Mouse (Mus musculus) heart, postnatal 25 days (tissue): ENCODE data around the gene Acvrl1. TPM values are rescaled to one million over a fixed set of nuclear protein-coding genes. Genes with fewer than 3 reads are reported as not detected.

Experiments used
- DNase-seq: peaks from one replicate; pipeline ENCODE4 v3.0.0; 2022; ENCODE audit warnings: low spot score
- intact Hi-C: fragments of 180-260 bp; cut with DNase I; formaldehyde crosslinking; loops from one replicate; pipeline ENCODE4 v1.15.1; 2025
- total RNA-seq, 2 experiments: library from RNA; stranded (reverse); gene quantifications; 2 replicates each; pipeline ENCODE4 v1.2.3; 2021

The Acvrl1 gene
- total RNA-seq, 2 experiments from 2014 or later, result 23.2 to 31.5 TPM

DNA sequence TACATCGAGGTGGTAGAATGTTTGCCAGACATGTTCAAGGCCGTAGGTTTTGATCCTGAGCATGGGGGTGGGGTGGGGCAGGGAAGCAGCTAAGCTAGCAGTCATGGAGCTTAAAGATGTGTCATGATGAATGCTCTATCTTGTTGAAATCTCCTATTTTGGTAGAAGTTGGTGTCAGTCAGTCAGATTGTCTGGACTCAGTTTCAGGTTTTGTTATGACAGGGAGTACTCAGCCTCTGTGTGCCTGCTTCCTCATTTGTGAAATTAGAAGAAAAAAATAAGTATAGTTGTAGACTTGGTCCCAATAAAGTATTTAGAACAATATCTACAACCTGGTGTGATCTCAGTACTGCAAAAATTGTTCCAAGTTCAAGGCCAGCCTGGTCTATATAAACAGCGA lies 10.4 kb downstream of the Acvrl1 start:
- no peak for DNase-seq
- intact Hi-C loops, result no loop called here

DNA sequence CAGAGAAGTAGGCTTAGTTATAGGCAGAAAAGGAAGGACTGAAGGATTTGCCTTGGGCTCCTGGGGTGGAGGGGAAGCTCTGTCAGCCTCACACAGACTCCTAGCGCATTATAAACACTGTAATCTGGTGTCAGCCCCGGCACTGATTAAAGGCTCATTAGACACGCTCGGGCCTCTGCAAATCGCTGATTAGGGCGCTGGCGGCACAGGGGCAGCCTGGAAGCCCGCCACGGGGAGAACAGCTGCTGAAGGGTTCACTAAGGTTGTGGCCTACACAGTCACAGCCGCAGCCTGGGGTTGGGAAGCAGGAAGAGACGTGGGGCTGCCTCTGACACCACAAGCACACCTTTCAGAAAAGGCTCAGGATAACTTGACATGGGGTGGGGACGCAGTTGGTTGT lies 11.6 kb downstream of the Acvrl1 start:
- intact Hi-C loops, result no loop called here
- DNase-seq, result no peak

DNA sequence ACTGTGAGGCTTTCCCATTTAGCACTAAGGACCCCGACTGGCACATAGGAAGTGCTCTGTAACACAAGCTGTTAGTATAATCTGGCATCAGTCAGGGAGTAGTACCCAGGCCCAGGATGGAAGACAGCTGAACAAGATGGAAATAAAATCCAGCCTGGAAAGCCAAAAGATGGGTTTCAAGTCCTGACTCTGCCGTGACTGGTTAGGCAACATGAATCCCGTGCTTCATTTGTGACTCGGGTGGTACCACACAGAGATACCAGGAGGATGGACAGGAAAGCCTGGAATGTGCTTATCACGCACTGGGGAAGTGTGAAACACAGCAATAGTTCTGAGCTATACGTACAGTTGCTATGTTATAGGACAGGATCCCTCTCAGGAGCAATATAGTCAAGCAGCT lies 12.3 kb downstream of the Acvrl1 start:
- no peak for DNase-seq
- intact Hi-C loops, result no loop called here

DNA sequence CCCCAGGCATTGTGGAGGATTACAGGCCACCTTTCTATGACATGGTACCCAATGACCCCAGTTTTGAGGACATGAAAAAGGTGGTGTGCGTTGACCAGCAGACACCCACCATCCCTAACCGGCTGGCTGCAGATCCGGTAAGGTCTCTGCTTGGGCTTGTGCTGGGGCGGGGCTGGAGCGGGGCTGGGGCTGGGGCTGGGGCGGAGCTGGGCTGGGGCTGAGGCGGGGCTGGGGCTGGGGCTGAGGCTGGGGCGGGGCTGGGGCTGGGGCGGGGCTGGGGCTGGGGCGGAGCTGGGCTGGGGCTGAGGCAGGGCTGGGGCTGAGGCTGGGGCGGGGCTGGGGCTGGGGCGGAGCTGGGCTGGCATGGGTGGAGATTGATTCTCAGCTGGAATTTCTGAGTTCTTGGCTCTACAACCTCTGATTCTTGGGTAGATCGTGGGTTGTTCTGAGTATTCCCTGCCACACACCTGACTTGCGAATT lies 12.8 kb downstream of the Acvrl1 start:
- intact Hi-C loops, result no loop called here
- no peak for DNase-seq

DNA sequence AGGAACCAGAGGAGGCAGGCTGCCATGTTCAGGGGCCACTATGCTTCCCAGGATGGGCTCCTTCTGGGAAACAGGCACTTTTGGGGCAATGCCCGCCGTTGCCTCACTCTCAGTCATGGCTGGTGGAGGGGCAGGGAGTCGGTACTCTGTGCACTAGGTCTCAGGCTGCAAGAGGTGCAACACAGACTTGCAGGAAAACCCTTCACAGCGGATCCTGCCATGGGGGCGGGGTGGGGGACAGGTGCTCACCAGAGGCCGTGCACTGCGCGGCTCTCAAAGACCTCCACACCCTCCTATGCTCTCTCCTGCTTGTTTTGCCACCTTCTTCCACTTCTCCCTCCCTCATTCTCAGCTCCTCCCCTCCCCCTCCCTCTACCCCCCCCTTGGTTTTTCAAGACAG lies 14.3 kb downstream of the Acvrl1 start:
- DNase-seq, result no peak
- intact Hi-C loops, result no loop called here

DNA sequence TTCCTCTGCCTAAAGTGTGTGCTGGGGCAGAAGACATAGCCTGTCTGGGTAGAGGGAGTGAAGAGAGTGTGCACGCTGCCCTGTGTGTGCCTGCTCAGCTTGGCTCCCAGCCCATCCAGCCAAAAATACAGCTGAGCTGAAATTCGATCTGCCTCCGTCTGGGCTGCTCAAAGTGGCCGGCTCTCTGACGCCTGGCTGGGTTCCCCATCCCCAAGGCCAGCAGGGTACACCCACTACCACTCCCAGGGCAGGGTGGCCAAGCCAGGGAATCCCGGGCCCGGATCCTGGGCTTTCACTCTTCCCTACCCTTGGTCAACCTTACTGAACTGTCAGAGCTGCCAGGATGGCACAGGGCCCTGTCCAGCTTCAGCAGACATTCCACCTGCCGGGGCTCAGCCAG lies 15.2 kb downstream of the Acvrl1 start:
- peak; percentile 64 for DNase-seq
- intact Hi-C loops, result no loop called here

DNA sequence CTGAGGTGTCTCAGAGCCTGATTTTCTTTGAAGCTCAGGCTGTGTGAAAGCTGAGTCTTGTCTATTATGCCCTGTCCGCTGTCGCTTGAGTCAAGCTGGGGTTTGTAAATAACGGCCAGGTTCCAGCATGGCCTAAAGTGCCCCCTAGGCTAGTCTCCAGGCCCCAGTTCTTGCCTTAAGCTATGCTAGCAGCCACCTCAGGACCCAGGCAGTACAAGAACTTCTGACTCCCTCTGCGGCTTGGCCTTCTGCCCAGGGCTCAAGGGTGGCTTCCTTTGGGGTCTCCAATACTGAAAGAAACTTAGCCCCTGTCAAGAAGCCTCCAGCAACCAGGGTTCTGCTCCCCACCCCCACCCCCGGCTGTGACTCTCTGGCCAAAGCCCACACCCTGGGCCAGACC lies 15.9 kb downstream of the Acvrl1 start:
- intact Hi-C loops, result loop anchor here (2.0 kb wide), 1 partner anchor 25 kb away; no protein-coding TSS in a partner anchor
- no peak for DNase-seq

DNA sequence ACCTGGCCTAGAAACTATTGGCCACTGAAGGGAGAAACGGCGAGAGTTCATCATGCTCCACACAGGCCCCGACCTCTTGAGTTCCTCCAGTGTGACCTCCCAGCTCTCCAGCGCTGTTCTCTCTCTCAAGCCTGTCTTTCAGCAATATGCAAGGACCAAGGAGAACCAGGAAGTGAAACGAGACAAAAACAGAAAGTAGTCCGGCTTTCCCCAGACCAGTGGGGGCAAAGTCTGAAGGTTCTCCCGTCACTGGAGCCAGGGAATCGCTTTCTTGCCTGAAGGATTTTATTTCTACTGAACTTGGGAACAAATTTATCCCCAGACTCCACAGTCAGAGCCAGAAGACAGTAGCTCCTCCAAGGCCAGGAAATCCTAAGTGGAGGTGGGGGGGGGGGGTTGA lies 16.5 kb downstream of the Acvrl1 start:
- DNase-seq, result no peak
- intact Hi-C loops, result loop anchor here (2.0 kb wide), 1 partner anchor 26 kb away; no protein-coding TSS in a partner anchor

DNA sequence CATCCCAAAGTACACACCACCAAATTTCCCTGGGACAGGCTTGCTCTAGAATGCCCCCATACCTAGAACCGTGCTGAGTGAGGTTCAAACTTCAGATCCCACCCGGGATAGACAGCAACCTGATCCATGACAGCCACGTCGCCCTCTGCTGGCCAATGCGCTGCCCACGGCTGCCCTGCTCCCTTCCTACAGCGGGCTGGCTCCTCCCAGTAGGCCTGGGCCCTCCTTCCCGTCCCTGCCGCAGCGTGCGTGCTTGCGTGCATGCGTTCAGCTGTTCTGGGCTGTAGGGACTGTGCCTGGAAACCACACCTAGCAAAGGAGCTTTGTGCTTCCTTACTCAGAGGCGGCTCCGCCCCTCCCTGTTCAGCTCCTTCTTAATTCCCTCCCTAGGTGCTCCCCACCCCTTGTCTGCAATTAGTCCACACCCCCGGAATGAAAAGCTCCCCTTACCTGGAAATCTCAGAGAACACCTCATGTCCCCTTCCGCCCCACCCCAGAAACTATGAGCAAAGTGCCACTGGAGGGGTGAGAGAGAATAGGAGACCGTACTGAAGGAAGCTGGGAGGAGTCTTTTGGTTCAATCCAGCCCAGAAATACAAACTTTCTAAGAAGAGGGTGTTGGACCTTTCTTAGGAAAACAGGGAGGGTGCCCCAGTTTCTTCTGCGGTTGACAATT lies 17.2 kb downstream of the Acvrl1 start:
- DNase-seq, result peak; percentile 94
- intact Hi-C loops, result loop anchor here (2.0 kb wide), 2 partner anchors 27 to 29 kb away; partner anchors contain the start of gene Acvr1b

DNA sequence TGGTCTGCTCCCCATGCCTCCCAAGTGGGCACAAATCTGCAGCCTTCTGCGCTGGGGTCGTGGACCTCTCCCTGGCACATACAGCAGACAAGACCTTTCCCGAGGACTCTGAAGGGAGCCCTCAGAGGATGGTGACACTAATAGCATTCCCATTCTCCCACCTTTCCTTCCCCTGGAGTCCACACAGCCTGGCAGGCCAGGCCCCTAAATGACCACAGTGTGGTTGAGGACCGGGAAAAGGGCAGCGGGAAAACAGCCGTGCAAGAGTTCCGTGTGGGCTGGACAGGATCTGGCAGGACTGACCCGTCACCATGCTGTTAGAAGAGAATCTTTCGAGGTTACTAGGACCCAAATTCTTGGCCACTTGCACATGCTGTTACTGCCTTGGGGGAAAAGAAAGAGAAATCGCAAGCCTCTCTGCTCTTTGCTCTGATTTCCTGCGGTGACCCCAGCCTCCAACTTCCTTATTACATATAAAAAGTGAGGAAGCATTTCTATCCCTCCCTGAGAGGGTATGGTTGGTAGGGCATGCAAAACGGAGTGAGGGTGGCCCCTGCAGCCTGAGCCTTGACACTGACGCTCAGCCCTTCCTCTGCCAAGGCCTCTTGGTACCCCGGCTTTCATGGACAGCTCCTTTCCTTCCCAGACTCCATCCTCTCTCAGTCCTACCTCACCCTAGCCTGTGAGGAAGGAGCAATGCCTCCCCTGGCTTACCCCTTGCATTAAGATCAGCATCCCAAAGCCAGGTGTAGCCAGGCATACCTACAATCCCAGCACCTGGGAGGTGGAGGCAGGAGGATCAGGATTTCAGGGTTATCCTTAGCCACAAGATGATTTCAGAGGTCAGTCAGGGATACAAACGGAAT lies 18.0 kb downstream of the Acvrl1 start:
- intact Hi-C loops, result loop anchor here (2.0 kb wide), 1 partner anchor 28 kb away; the partner anchor contains the start of gene Acvr1b

DNA sequence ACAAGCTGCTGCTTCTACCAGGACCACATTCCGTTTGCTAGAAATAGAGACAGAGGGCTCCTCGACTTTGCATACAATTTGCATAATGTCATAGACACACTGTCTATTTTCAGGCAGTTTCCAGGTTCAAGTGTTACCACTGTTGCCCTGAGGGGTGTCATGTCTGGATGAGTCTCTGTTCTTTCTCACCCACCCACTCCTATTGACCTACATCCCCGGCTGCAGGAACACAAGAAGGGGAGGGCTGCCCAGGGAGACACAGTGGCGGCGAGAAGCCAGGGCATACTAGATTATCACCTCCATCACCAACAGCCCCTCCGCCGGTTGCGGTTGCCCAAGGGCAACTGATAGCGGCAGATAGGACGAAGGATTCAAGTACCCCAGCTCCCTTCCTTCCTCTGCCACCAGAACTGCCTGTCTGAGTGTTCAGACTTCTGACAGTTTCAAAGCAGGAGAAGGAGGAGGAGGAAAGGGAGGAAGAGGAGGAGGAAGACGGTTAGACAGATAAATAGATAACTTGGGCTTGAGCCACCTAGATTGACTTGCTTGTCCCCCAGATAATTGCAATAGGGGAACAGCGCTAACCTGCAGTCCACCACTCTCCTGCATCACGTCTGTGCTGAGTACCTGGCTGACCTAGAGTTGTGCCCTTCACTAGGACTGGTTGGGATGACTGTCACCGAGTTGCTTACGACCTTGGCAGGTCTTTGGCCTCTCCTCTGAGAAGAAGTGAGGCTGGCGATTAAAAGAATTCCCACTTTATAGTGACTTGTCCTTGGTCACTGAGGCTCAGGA lies 19.0 kb downstream of the Acvrl1 start:
- DNase-seq, result no peak
- intact Hi-C loops, result loop anchor here (2.0 kb wide), 1 partner anchor 27 kb away; the partner anchor contains the start of gene Acvr1b

More for the DNA sequence above, 18.0 kb downstream of the Acvrl1 start:
- no peak for DNase-seq

DNA sequence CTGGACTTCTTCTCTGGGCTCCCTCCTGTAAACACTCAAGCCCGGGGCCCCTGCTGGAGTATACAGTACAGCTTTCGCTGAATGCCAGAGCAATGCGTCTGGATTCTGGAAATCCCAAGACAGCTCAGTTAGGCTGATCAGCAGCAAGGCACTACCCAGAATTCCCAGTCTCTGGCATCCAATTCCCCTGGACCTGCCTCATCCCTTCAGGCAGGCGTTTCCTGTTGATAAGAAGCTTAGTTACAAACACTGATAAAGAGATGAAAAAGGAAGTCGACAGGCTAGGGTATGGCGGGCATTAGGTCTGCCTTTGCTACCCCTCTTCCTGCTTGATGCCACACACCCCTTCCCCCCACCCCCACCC lies 19.6 kb downstream of the Acvrl1 start:
- DNase-seq, result no peak
- intact Hi-C loops, result loop anchor here (2.0 kb wide), 1 partner anchor 27 kb away; the partner anchor contains the start of gene Acvr1b

DNA sequence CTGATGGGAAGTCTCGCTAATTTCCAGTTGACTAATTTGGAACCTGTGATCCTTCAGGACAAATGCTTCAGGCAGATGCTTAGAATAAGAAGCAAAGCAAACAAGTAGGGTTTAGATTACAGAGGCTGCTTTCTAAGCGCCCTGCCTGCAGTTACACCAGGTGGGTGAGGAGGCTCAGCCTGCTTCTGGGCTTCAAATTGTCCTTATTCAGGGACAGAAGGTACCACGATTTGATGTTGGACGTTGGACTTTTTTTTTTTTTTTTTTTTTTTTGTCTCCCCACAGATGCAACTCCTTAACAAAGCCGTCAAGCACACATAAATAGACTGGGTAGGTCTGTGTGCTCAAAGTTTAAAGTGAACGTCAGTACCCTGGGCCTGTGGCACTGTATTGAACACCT lies 20.3 kb downstream of the Acvrl1 start:
- no peak for DNase-seq
- intact Hi-C loops, result no loop called here

DNA sequence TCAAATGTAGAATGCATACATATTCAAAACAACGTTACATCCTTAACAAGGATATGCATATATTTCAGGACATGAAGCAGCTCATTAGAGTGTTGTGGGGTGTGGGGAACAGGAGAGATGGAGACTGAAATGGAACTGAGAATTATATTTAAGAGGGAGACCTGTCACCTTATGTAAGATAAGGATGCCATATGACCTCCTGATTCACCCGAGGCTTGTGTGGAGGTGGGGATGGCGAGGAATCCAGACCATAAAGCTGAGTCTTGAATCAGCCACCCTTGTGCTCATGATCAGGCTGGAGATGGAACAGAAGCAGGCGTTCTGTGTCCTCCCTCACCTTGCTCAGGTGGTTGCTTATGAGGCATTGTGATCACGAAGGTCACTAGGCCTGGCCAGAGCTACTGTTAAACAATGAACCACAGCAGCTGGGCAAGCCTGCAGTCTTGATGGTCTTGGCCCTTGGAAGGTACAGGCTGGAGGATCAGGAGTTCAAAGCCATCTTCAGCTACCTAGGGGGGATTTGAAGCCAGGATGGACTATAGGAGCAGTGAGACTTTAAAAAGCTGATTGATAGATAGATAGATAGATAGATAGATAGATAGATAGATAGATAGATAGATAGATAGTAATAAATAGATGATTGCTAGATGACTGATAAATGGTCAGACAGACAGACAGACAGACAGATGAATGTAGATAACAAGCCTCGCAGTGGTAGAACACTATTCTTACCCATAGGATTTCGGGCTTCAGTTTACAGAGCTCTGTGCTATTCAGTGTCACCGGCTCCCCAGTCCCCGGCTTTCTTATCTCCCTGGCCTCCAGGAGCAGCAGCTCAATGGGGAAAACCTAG lies 23.3 kb downstream of the Acvrl1 start:
- DNase-seq, result no peak
- intact Hi-C loops, result no loop called here

DNA sequence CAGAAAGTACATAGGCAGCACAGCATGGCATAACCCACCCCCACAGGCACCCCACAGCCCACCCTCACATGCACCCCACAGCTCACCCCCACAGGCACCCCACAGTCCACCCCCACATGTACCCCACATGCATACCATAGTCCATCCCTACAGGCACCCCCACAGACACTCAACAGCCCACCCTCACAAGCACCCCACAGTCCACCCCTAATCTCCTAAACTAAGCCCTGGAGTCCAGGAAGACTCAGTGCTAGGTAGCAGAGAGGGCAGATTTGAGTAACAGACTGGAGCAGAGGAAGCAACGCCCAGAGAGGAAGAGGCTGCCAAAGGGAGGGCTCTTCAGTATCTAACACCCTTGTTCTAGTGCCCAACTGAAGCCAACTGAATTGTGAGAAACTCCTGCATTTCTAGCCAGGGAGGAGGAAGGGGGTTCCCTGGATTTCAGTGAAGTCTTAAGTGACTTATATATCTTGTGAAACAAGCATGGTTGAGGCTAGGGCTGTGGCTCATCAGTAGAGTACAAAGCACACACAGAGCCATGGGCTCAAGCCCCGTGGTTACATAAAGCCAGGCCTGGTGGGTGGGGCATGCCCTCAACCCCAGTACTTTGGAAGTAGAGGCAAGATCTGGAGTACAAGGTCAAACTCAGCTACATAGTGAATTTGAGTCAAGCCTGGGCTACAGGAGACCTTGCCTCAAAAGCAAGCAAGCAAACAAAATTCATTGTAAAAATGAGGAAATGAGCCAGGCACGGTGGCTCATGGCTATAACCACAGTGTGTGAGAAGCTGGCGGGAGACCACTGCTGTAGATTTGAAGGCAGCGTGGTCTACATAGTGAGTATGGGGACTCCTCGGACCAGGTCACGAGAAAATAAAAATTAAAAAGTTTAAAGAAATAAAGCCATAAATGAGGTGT lies 26.6 kb downstream of the Acvrl1 start:
- intact Hi-C loops, result loop anchor here (1.0 kb wide), 1 partner anchor 18 kb away; no protein-coding TSS in a partner anchor
- no peak for DNase-seq

DNA sequence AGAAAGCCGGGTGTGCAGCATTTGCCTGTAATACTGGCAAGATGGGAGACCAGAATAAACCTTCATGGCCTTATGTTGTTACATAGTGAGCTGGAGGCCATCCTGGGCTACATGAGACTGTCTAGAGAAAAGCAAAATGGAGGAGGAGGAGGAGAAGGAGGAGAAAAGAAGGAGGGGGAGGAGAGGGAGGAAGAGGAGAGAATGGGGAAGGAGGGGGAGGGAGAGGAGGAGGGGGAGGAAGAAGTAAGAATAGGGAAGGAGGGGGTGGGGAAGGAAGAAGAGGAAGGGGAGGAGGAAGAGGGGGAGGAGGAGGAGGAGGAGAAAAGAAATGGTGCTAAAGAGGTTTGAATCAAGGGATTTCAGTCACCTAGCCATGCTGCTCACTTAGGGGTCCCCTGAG lies 31.8 kb downstream of the Acvrl1 start:
- no peak for DNase-seq
- intact Hi-C loops, result no loop called here

DNA sequence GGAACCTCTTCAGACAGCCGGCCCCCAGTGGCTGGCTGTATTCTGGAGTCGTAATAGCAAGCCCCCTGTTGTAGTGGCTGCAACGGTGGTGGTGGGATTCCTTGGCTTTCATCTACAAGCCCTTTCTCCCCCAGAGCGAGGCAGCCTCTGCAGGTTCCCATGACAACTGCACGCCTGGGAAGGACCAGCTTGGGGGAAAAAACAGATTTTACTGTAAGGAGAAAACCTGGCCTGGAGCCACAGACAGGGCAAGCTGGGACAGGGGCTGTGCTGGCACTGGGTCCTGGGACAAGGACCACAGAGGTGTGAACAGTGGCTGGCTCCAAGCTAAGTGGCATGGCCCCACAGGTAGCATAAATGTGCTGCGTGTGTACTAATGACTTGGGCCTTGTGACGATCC lies 32.3 kb downstream of the Acvrl1 start:
- no peak for DNase-seq
- intact Hi-C loops, result no loop called here

DNA sequence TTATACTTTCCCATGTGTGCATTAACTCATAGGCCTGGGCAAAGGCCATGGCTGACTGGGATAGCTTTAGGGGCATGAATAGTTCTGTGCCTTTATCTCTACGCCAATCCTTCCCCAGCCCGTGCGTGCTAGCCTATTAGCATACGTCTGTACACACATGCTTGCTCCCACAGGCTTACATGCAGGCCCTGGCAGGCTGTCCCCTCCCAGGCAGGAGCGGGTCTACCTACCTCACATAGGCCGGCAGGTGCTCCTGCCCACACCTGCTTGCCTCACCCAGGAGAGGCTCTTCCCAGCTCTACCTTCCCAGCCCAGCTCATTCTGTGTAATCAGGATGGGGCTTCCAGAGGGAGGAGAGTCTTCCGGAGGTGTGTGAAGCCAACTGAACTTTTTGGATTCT lies 33.2 kb downstream of the Acvrl1 start:
- intact Hi-C loops, result no loop called here
- no peak for DNase-seq
